Mouse (Mus musculus) heart, embryonic 14.5 days (tissue): ENCODE measurements around the gene Rtn4rl2. TPM values are rescaled to one million over a fixed set of nuclear protein-coding genes. Genes with fewer than 3 reads are reported as not detected.
A peak's percentile ranks its signal among the peaks of the same experiment; 100 is the strongest.

Experiments
- ATAC-seq: fragments of 200-750 bp; cut with Nextera tagmentation; 2 replicates; pipeline ENCODE4 v1.8.0; 2017; ENCODE audit warnings: low read depth, moderate TSS enrichment; ENCODE audit not compliant: insufficient number of reproducible peaks, insufficient read depth, low FRiP score
- H3K27ac ChIP-seq, 2 experiments: fragments of 200-500 bp in 1 of 2; fragments of 300-500 bp in 1 of 2; sonication (generic) in 1 of 2; replicated peaks in 1 of 2; 2 replicates each; pipeline ENCODE4 v1.5.1; 2012 to 2014; ENCODE audit warnings: low read depth in 2 of 2, low read length in 2 of 2, control low read depth in 1 of 2, mild to moderate bottlenecking in 1 of 2, mixed read lengths in 1 of 2; ENCODE audit not compliant: control insufficient read depth in 1 of 2, insufficient read depth in 1 of 2
- H3K27me3 ChIP-seq: fragments of 300-500 bp; sonication (generic); 2 replicates; pipeline ENCODE4 v1.6.1; 2014; ENCODE audit warnings: mild to moderate bottlenecking, low read length, control low read depth; ENCODE audit not compliant: control insufficient read depth, insufficient read depth
- H3K36me3 ChIP-seq: fragments of 300-500 bp; sonication (generic); 2 replicates; pipeline ENCODE4 v1.6.1; 2014; ENCODE audit warnings: mild to moderate bottlenecking, control low read depth, low read length, mixed read lengths; ENCODE audit not compliant: control insufficient read depth, insufficient read depth
- H3K4me1 ChIP-seq, 2 experiments: fragments of 200-500 bp in 1 of 2; fragments of 300-500 bp in 1 of 2; sonication (generic) in 1 of 2; 2 replicates each; pipeline ENCODE4 v1.6.1; 2012 to 2014; ENCODE audit warnings: low read length in 2 of 2, control low read depth in 1 of 2, mixed read lengths in 1 of 2; ENCODE audit not compliant: control insufficient read depth in 2 of 2, insufficient read depth in 2 of 2
- H3K4me2 ChIP-seq: fragments of 300-500 bp; sonication (generic); 2 replicates; pipeline ENCODE4 v1.6.1; 2014; ENCODE audit warnings: mild to moderate bottlenecking, low read length
- H3K4me3 ChIP-seq, 2 experiments: fragments of 200-500 bp in 1 of 2; fragments of 300-500 bp in 1 of 2; sonication (generic) in 1 of 2; 2 replicates each; pipeline ENCODE4 v1.5.1; 2012 to 2014; ENCODE audit warnings: low read length in 2 of 2, mild to moderate bottlenecking in 2 of 2, control low read depth in 1 of 2, low read depth in 1 of 2, moderate library complexity in 1 of 2; ENCODE audit not compliant: control insufficient read depth in 1 of 2, insufficient read depth in 1 of 2
- H3K9ac ChIP-seq: fragments of 300-500 bp; sonication (generic); 2 replicates; pipeline ENCODE4 v1.6.1; 2014; ENCODE audit warnings: mild to moderate bottlenecking, low read length
- H3K9me3 ChIP-seq: fragments of 300-500 bp; sonication (generic); 2 replicates; pipeline ENCODE4 v1.6.1; 2016; ENCODE audit warnings: low read length, control low read depth; ENCODE audit not compliant: control insufficient read depth
- WGBS: fragments of 180-500 bp; shearing (Covaris S2); extraction: QIAGEN DNeasy Blood & Tissue Kit; methylation state at CpG from one replicate; pipeline ENCODE4 v1.1.7; 2014; 5-methylcytosine and 5-hydroxymethylcytosine counted together
- polyA plus RNA-seq: library from polyadenylated mRNA; unstranded; fragments of >200 nt; fragmentation: Nextera tagmentation; extraction: Ambion mirVana; gene quantifications from 2 replicates; pipeline ENCODE4 v1.2.1, GENCODE M21; 2014

Gene Rtn4rl2
- polyA plus RNA-seq, 1 experiment from 2014 or later: 2.2 TPM

GRCm38 (mm10) chr2:84890045-84890340, 3.5 kb upstream of the Rtn4rl2 start:
- H3K9me3 ChIP-seq: no peaks in the 10 kb centered on the region
- no peak for ATAC-seq
- peaks cover 13 to 32% of the 10 kb centered on the region in 2 experiments for H3K4me1 ChIP-seq
- WGBS: 0% methylated on average over 5 of the region's 5 CpGs
- no peaks in the 10 kb centered on the region for H3K36me3 ChIP-seq
- no peak overlapping the region for H3K27ac ChIP-seq
- H3K4me2 ChIP-seq: peak overlapping the region; percentile 82; the same call in 1 of the 2 replicates
- H3K4me3 ChIP-seq: no peak overlapping the region
- no peak overlapping the region for H3K9ac ChIP-seq
- H3K27me3 ChIP-seq: peaks cover 63% of the 10 kb centered on the region

GRCm38 (mm10) chr2:84889316-84890044, 3.0 kb upstream of the Rtn4rl2 start:
- Histone ChIP-seq H3K36me3 (no peaks in the 10 kb centered on the region), H3K9me3 (no peaks in the 10 kb centered on the region), H3K4me1 (peaks cover 13 to 32% of the 10 kb centered on the region in 2 experiments), H3K9ac (peak overlapping the region; percentile 18; the same call in 1 of the 2 replicates), H3K27me3 (peaks cover 68% of the 10 kb centered on the region), H3K4me2 (peak overlapping the region; percentile 82), H3K27ac (no peak overlapping the region), H3K4me3 (peak overlapping the region in 1 of 2 experiments; percentile 30; a peak in 2 of 4 replicates)
- ATAC-seq: no peak
- 13% methylated on average over 14 of the region's 14 CpGs for WGBS

- 2% methylated on average over 28 of the region's 28 CpGs for WGBS
- H3K27ac ChIP-seq: no peak overlapping the region
- peak overlapping the region; percentile 21 to 59; a peak in 3 of 4 replicates for H3K4me3 ChIP-seq
- H3K4me2 ChIP-seq: peak overlapping the region; percentile 82
- peaks cover 13 to 34% of the 10 kb centered on the region in 2 experiments for H3K4me1 ChIP-seq
- no peaks in the 10 kb centered on the region for H3K36me3 ChIP-seq
- peak overlapping the region; percentile 18; the same call in 1 of the 2 replicates for H3K9ac ChIP-seq
- H3K27me3 ChIP-seq: peaks cover 75% of the 10 kb centered on the region
- no peaks in the 10 kb centered on the region for H3K9me3 ChIP-seq
- ATAC-seq: no peak
Observed at GRCm38 (mm10) chr2:84888657-84889315, 2.3 kb upstream of the Rtn4rl2 start.

GRCm38 (mm10) chr2:84887411-84888271, 1.1 kb upstream of the Rtn4rl2 start:
- Histone ChIP-seq H3K27me3 (peaks cover 83% of the 10 kb centered on the region), H3K27ac (no peak overlapping the region), H3K36me3 (no peaks in the 10 kb centered on the region), H3K9ac (peak overlapping the region; percentile 62; the same call in 1 of the 2 replicates), H3K4me2 (peak overlapping the region; percentile 82), H3K4me3 (peak overlapping the region; percentile 35 to 59), H3K4me1 (peaks cover 16 to 46% of the 10 kb centered on the region in 2 experiments), H3K9me3 (no peaks in the 10 kb centered on the region)
- no peak for ATAC-seq
- WGBS: under 1% methylated on average over 58 of the region's 58 CpGs

- Histone ChIP-seq H3K9me3 (no peaks in the 10 kb centered on the region), H3K27ac (no peak overlapping the region), H3K9ac (peak overlapping the region; percentile 62), H3K27me3 (peaks cover 86% of the 10 kb centered on the region), H3K4me3 (peak overlapping the region; percentile 35 to 59), H3K4me1 (peaks cover 19 to 47% of the 10 kb centered on the region in 2 experiments), H3K4me2 (peak overlapping the region; percentile 82), H3K36me3 (no peaks in the 10 kb centered on the region)
- 0% methylated on average over 26 of the region's 39 CpGs for whole genome bisulfite sequencing
- 0 out of 2 replicates have a peak, but pooled peaks have one; percentile 18 for ATAC-seq
Observed at GRCm38 (mm10) chr2:84886821-84887281, 341 bp upstream of the Rtn4rl2 start.

- H3K9me3 ChIP-seq: no peaks in the 10 kb centered on the region
- H3K4me3 ChIP-seq: peak overlapping the region in 1 of 2 experiments; percentile 59; a peak in 2 of 4 replicates
- peak overlapping the region; percentile 82 for H3K4me2 ChIP-seq
- H3K27me3 ChIP-seq: peaks cover 94% of the 10 kb centered on the region
- no peak overlapping the region for H3K27ac ChIP-seq
- WGBS: 9% methylated on average over 22 of the region's 23 CpGs
- ATAC-seq: no peak
- no peak overlapping the region for H3K9ac ChIP-seq
- no peaks in the 10 kb centered on the region for H3K36me3 ChIP-seq
- peaks cover 19 to 47% of the 10 kb centered on the region in 2 experiments for H3K4me1 ChIP-seq
Observed at GRCm38 (mm10) chr2:84885084-84886055, 1.1 kb downstream of the Rtn4rl2 start.
